Mouse (Mus musculus): ENCODE results near the gene Kcnt2. TPM values are rescaled to one million over a fixed set of nuclear protein-coding genes. Genes with fewer than 3 reads are reported as not detected.

The Kcnt2 gene
- polyA plus RNA-seq (2012; rRNA removed), result 0.14 and 0.15 TPM in 2 replicates

DNA sequence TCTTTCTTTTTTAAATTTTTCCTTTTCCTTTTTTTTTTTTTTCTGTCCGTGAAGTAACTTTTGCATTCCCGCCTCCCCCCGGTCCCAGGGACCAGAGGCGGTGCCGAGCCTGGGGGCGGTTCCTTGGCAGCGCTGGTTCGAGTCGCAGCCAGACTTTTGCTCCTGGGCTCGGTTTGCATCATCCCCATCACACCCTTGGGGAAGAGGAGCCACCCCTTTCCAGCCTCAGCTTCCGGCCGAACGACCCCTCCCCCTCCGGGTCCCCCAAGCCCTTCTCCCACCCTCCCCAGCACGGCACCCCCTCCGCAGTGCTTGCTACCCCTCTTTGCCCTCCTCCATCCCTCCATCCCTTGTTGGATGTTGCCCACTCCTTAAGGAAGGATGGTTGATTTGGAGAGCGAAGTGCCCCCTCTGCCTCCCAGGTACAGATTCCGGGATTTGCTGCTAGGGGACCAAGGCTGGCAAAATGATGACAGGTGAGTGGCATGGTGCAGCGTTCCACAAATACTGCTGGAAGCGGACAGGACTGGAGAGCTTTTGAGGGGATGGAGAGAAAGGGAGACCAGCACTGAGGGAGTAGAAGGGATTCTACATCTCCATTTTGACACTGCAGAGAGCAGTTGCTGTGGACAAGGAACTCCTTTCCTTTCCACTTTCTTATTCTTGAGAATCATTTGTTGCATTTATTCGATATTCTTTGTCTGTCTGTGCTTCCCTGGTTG is at the start of gene Kcnt2:
Kcnt2 (plus strand) TSS at position 283 of the 722 bp plus-strand sequence.

Other genes starting within 250 kb of the Kcnt2 start
- 114 and 130 TPM in 2 replicates for gene Cfh, start 62.4 kb upstream of the Kcnt2 start, polyA plus RNA-seq (2012; rRNA removed)

Measured in liver, embryonic 18 days (tissue).